Mouse (Mus musculus): ENCODE measurements at regions not wholly inside any gene's neighbourhood (a gene's known extent, or its start where the extent isn't known, plus 50 kb on each side); places are given as distances from the start of the nearest gene placed in this dataset.

DNA sequence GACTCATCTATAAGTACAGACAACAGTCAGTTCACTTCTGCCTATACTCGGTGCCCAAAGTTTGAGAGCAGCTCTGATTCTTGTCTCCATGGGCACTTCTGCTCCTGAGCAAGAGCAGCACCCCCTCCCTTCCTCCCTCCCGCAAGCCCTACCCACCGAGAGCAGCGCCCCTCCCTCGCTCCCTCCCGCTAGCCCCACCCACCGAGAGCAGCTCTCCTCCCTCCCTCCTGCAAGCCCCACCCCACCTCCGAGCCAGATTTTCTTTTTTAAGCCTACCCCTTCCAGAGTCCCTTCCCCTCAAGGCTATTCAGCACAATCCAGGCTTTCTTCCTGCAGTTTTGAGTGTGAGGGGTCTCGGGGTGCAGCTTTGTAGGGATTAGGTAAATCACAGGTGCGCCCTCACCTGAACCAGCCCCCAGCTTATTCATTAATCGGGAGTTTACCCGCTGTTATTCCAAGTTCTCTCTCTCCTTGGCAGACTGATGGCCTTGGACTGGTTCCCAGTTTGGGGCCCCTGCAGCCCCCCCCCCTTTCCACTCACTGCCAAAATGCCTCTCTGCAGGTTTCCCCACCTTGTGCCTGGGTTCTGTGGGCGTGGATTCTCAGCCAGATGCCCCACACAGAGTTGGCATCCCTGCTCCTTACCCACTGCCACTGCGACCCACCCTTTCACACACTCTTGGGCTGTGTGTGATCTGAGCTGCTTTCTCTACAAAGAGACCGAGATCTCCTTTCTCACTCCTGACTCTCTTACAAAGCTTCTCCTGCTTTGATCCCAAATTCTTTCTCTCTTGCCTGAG lies 132.9 kb downstream of the Ly86 start:
- 3% methylated on average over 13 of the region's 15 CpGs for WGBS
- Histone ChIP-seq H3K9ac (peak overlapping the region; percentile 45), H3K27me3 (ENCODE audit: insufficient read depth, low read length) (no peaks in the 10 kb centered on the region), H3K27ac (ENCODE audit: low read depth, low read length) (no peak overlapping the region), H3K36me3 (ENCODE audit: insufficient read depth) (no peaks in the 10 kb centered on the region), H3K4me2 (ENCODE audit: low read depth) (peak overlapping the region; percentile 54), H3K9me3 (ENCODE audit: low read length) (no peaks in the 10 kb centered on the region), H3K4me1 (ENCODE audit: insufficient read depth) (peaks cover 7% of the 10 kb centered on the region; the same call in 1 of the 2 replicates), H3K4me3 (ENCODE audit: low read depth, low read length) (peak overlapping the region; percentile 29)
- TF ChIP-seq CTCF (IDR thresholded peaks at IDR 0.05; ENCODE audit: low read depth): no peak
- DNase-seq (peak; percentile 64), ATAC-seq (peak; percentile 87)

- DNase-seq (no peak), ATAC-seq (no peak)
- Histone ChIP-seq H3K9me3 (ENCODE audit: low read length) (no peaks in the 10 kb centered on the region), H3K27ac (ENCODE audit: low read depth, low read length) (no peak overlapping the region), H3K4me3 (ENCODE audit: low read depth, low read length) (no peak overlapping the region), H3K36me3 (ENCODE audit: insufficient read depth) (no peaks in the 10 kb centered on the region), H3K4me1 (ENCODE audit: insufficient read depth) (peaks cover 18% of the 10 kb centered on the region; the same call in 1 of the 2 replicates), H3K4me2 (ENCODE audit: low read depth) (no peak overlapping the region), H3K9ac (no peak overlapping the region), H3K27me3 (ENCODE audit: insufficient read depth, low read length) (no peaks in the 10 kb centered on the region)
- 81% methylated on average over 7 of the region's 7 CpGs for WGBS
- TF ChIP-seq CTCF (IDR thresholded peaks at IDR 0.05; ENCODE audit: low read depth): no peak
These were observed 134.2 kb downstream of the Ly86 start for GRCm38 (mm10) chr13:37479182-37479691.

- no peaks in the 10 kb centered on the region for H3K36me3 ChIP-seq (ENCODE audit: insufficient read depth)
- TF ChIP-seq CTCF (IDR thresholded peaks at IDR 0.05; ENCODE audit: low read depth): no peak
- no peak overlapping the region for H3K9ac ChIP-seq
- DNase-seq (no peak), ATAC-seq (no peak)
- H3K4me3 ChIP-seq (ENCODE audit: low read depth, low read length): no peak overlapping the region
- 54% methylated on average over 5 of the region's 5 CpGs for WGBS
- H3K27me3 ChIP-seq (ENCODE audit: insufficient read depth, low read length): no peaks in the 10 kb centered on the region
- no peaks in the 10 kb centered on the region for H3K9me3 ChIP-seq (ENCODE audit: low read length)
- H3K4me2 ChIP-seq (ENCODE audit: low read depth): no peak overlapping the region
- H3K4me1 ChIP-seq (ENCODE audit: insufficient read depth): peaks cover 18% of the 10 kb centered on the region; the same call in 1 of the 2 replicates
- no peak overlapping the region for H3K27ac ChIP-seq (ENCODE audit: low read depth, low read length)
These were observed 136.5 kb downstream of the Ly86 start for GRCm38 (mm10) chr13:37481514-37481913.

DNA sequence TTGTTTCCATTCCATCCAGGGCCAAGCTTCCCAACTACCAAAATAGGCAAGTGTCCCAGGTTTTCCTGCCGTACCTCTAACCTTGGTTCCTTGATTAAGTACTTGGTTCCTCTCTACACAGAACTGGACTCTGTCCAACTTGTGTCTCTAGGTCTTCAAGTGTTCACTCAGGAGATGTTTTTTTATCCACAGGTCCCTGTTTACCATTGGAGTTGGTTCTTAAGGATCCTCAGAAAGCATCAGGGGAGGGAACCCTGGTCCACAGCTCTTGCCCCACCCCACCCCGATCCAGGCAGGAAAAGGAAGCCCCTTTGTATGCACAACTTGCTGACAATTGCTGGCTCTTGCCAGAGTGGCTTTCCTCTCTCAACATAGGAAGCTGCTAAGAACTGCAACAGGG lies 137.0 kb downstream of the Ly86 start:
- Histone ChIP-seq H3K36me3 (ENCODE audit: insufficient read depth) (no peaks in the 10 kb centered on the region), H3K27ac (ENCODE audit: low read depth, low read length) (no peak overlapping the region), H3K27me3 (ENCODE audit: insufficient read depth, low read length) (no peaks in the 10 kb centered on the region), H3K4me2 (ENCODE audit: low read depth) (no peak overlapping the region), H3K9ac (no peak overlapping the region), H3K4me1 (ENCODE audit: insufficient read depth) (peaks cover 18% of the 10 kb centered on the region; the same call in 1 of the 2 replicates), H3K4me3 (ENCODE audit: low read depth, low read length) (no peak overlapping the region), H3K9me3 (ENCODE audit: low read length) (no peaks in the 10 kb centered on the region)
- 39% methylated on average over 2 of the region's 2 CpGs for WGBS
- TF ChIP-seq CTCF (IDR thresholded peaks at IDR 0.05; ENCODE audit: low read depth): no peak
- no peak for ATAC-seq
- no peak for DNase-seq

GRCm38 (mm10) chr13:37482589-37482988 lies 137.6 kb downstream of the Ly86 start:
- peak overlapping the region; percentile 36 for H3K4me2 ChIP-seq (ENCODE audit: low read depth)
- H3K9ac ChIP-seq: no peak overlapping the region
- no peaks in the 10 kb centered on the region for H3K9me3 ChIP-seq (ENCODE audit: low read length)
- no peak overlapping the region for H3K4me3 ChIP-seq (ENCODE audit: low read depth, low read length)
- ATAC-seq (peak; percentile 72), DNase-seq (peak; percentile 70)
- H3K4me1 ChIP-seq (ENCODE audit: insufficient read depth): peaks cover 18% of the 10 kb centered on the region; the same call in 1 of the 2 replicates
- no peak overlapping the region for H3K27ac ChIP-seq (ENCODE audit: low read depth, low read length)
- peak; percentile 67 for TF ChIP-seq CTCF (IDR thresholded peaks at IDR 0.05; ENCODE audit: low read depth)
- H3K36me3 ChIP-seq (ENCODE audit: insufficient read depth): no peaks in the 10 kb centered on the region
- no peaks in the 10 kb centered on the region for H3K27me3 ChIP-seq (ENCODE audit: insufficient read depth, low read length)
- 20% methylated on average over 10 of the region's 10 CpGs for WGBS

- H3K9ac ChIP-seq: peak overlapping the region; percentile 33; the same call in 1 of the 2 replicates
- H3K27me3 ChIP-seq (ENCODE audit: insufficient read depth, low read length): no peaks in the 10 kb centered on the region
- peaks cover 14% of the 10 kb centered on the region; the same call in 1 of the 2 replicates for H3K4me1 ChIP-seq (ENCODE audit: insufficient read depth)
- no peaks in the 10 kb centered on the region for H3K9me3 ChIP-seq (ENCODE audit: low read length)
- no peak for TF ChIP-seq CTCF (IDR thresholded peaks at IDR 0.05; ENCODE audit: low read depth)
- ATAC-seq (peak; percentile 62), DNase-seq (no peak)
- peak overlapping the region; percentile 36 for H3K4me2 ChIP-seq (ENCODE audit: low read depth)
- WGBS: 14% methylated on average over 19 of the region's 19 CpGs
- H3K27ac ChIP-seq (ENCODE audit: low read depth, low read length): no peak overlapping the region
- no peaks in the 10 kb centered on the region for H3K36me3 ChIP-seq (ENCODE audit: insufficient read depth)
- H3K4me3 ChIP-seq (ENCODE audit: low read depth, low read length): no peak overlapping the region
These were observed 138.2 kb downstream of the Ly86 start for GRCm38 (mm10) chr13:37483010-37483855.

Data from forebrain, postnatal 0 days (tissue).